Comparison of ENCODE assay signal across 12 mouse cellular contexts in the genomic region with DNA sequence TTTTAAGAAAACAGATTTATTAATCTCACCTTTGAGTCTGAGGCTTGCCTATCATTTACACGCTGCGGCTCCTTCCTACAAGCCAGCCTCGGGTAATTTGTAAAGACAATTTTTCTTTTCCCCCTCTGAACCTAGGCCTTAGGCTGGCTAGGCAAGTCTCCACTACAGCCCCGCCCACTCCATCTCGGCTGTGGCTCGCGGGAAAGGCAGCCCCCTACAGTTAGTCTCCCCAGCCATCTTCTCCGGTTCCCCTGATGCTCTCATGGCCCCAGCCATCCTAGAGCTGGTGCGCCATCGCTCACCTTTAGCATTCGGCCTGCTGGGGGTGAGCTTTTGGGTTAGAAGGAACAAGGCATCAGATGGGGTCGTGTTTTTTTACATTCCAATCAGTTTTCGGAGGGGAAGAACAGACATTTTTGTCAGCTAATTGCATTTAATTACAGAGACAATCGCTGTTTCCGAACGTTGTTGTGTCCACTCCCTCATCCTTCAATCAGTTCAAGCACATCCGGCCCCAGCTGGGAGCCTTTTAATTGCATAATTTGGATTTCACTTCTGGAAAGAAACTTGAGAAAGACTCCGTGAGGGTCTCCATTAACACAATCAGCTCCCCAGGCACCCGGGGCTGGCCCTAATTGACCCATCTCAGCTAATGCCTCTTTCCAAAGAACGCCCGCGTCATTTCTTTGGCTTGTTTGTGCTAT. TPM values are rescaled to one million over a fixed set of nuclear protein-coding genes. Genes with fewer than 3 reads are reported as not detected.
A peak's percentile ranks its signal among the peaks of the same experiment; 100 is the strongest.
DNase-seq lines count a peak whose midpoint lies in the region; ATAC-seq and TF ChIP-seq lines count a peak whose summit lies in the region.
"Had no signal": no experiment of that assay in that cellular context is flagged by ENCODE, and none has a peak within 500 bp of the region (broad histone marks: within the 10 kb centered on the region; RNA-seq: fewer than 3 reads in every experiment).

No protein-coding gene starts in this region.

- H3K27me3 ChIP-seq in midbrain, embryonic 10.5 days (ENCODE audit: low read depth, poor library complexity, severe bottlenecking), result peaks cover 28% of the 10 kb centered on the region
- no peaks in the 10 kb centered on the region for H3K27me3 ChIP-seq in midbrain, postnatal 0 days (ENCODE audit: insufficient read depth, low read length)
- peaks cover 15% of the 10 kb centered on the region for H3K27me3 ChIP-seq in forebrain, embryonic 11.5 days (ENCODE audit: control insufficient read depth, insufficient read depth, low read length)
- H3K27me3 ChIP-seq in limb, embryonic 12.5 days, result peaks cover 33% of the 10 kb centered on the region

- no peaks in the 10 kb centered on the region for H3K9me3 ChIP-seq in midbrain, embryonic 10.5 days (replicated peaks)
- no peaks in the 10 kb centered on the region for H3K9me3 ChIP-seq in midbrain, postnatal 0 days (ENCODE audit: low read length)
- no peaks in the 10 kb centered on the region for H3K9me3 ChIP-seq in forebrain, embryonic 11.5 days (ENCODE audit: control insufficient read depth, low read length)
- no peaks in the 10 kb centered on the region for H3K9me3 ChIP-seq in limb, embryonic 12.5 days
- H3K9me3 ChIP-seq: liver, embryonic 13.5 days had no signal

- no peaks in the 10 kb centered on the region for H3K36me3 ChIP-seq in midbrain, embryonic 10.5 days
- no peaks in the 10 kb centered on the region for H3K36me3 ChIP-seq in midbrain, postnatal 0 days (ENCODE audit: insufficient read depth, low read length)
- H3K36me3 ChIP-seq in forebrain, embryonic 11.5 days (ENCODE audit: control insufficient read depth, insufficient read depth, low read length), result no peaks in the 10 kb centered on the region
- H3K36me3 ChIP-seq in limb, embryonic 12.5 days, result no peaks in the 10 kb centered on the region
- H3K36me3 ChIP-seq: liver, embryonic 13.5 days had no signal

- TF ChIP-seq CTCF in midbrain, postnatal 0 days (IDR thresholded peaks at IDR 0.05), result no peak

- DNase-seq in midbrain, embryonic 10.5 days (ENCODE audit: low spot score), result peak; percentile 23
- no peak for DNase-seq in midbrain, postnatal 0 days (ENCODE audit: low spot score)
- DNase-seq in forebrain, embryonic 11.5 days (ENCODE audit: low spot score), result peak; percentile 68
- DNase-seq in adipocyte (ENCODE audit: low spot score), result no peak
- DNase-seq in adrenal gland, postnatal 36 days, result no peak
- DNase-seq in layer of hippocampus, postnatal 36 days, result no peak
- DNase-seq in urinary bladder, postnatal 36 days (ENCODE audit: low spot score in 2 of 2), result no peak
- DNase-seq: kidney, postnatal 36 days; liver, embryonic 13.5 days; thymus, adult 2 months had no signal

- peak overlapping the region; percentile 28; the same call in 1 of the 2 replicates for H3K4me3 ChIP-seq in midbrain, embryonic 10.5 days
- H3K4me3 ChIP-seq in midbrain, postnatal 0 days (ENCODE audit: low read depth, low read length), result no peak overlapping the region
- no peak overlapping the region for H3K4me3 ChIP-seq in forebrain, embryonic 11.5 days (ENCODE audit: low read depth, low read length)
- peak overlapping the region; percentile 16; the same call in 1 of the 2 replicates for H3K4me3 ChIP-seq in limb, embryonic 12.5 days (replicated peaks)
- H3K4me3 ChIP-seq: liver, embryonic 13.5 days had no signal

- no peak overlapping the region for H3K9ac ChIP-seq in midbrain, postnatal 0 days (replicated peaks; ENCODE audit: low read length, poor library complexity, severe bottlenecking)
- no peak overlapping the region for H3K9ac ChIP-seq in forebrain, embryonic 11.5 days (ENCODE audit: low read length)
- H3K9ac ChIP-seq in limb, embryonic 12.5 days (replicated peaks), result no peak overlapping the region
- H3K9ac ChIP-seq: liver, embryonic 13.5 days had no signal

- H3K4me1 ChIP-seq in midbrain, embryonic 10.5 days, result peaks cover 26% of the 10 kb centered on the region
- H3K4me1 ChIP-seq in midbrain, postnatal 0 days (ENCODE audit: insufficient read depth, low read length), result no peaks in the 10 kb centered on the region
- peaks cover 6% of the 10 kb centered on the region; the same call in 1 of the 2 replicates for H3K4me1 ChIP-seq in forebrain, embryonic 11.5 days (replicated peaks; ENCODE audit: control insufficient read depth, insufficient read depth, low read length)
- peaks cover 23% of the 10 kb centered on the region for H3K4me1 ChIP-seq in limb, embryonic 12.5 days (replicated peaks)
- H3K4me1 ChIP-seq: liver, embryonic 13.5 days had no signal

- H3K4me2 ChIP-seq in midbrain, postnatal 0 days (ENCODE audit: low read depth, low read length, poor library complexity, severe bottlenecking), result no peak overlapping the region
- H3K4me2 ChIP-seq in forebrain, embryonic 11.5 days (ENCODE audit: low read depth, low read length, severe bottlenecking), result peak overlapping the region; percentile 26; the same call in 1 of the 2 replicates
- H3K4me2 ChIP-seq in limb, embryonic 12.5 days, result peak overlapping the region; percentile 45
- H3K4me2 ChIP-seq: liver, embryonic 13.5 days had no signal

- H3K27ac ChIP-seq in midbrain, embryonic 10.5 days (replicated peaks), result no peak overlapping the region
- H3K27ac ChIP-seq in midbrain, postnatal 0 days (ENCODE audit: low read depth, low read length), result no peak overlapping the region
- no peak overlapping the region for H3K27ac ChIP-seq in forebrain, embryonic 11.5 days (ENCODE audit: low read depth, low read length)
- H3K27ac ChIP-seq in limb, embryonic 12.5 days, result no peak overlapping the region
- H3K27ac ChIP-seq: liver, embryonic 13.5 days had no signal

- WGBS in midbrain, embryonic 10.5 days, result 13% methylated on average over 22 of the region's 22 CpGs
- WGBS in midbrain, postnatal 0 days, result 17% methylated on average over 22 of the region's 22 CpGs
- 5% methylated on average over 22 of the region's 22 CpGs for WGBS in forebrain, embryonic 11.5 days
- 8% methylated on average over 22 of the region's 22 CpGs for WGBS in limb, embryonic 12.5 days

- no peak for ATAC-seq in midbrain, postnatal 0 days (ENCODE audit: low FRiP score)
- ATAC-seq in forebrain, embryonic 11.5 days (replicated peaks; ENCODE audit: low FRiP score), result no peak
- no peak for ATAC-seq in limb, embryonic 12.5 days (ENCODE audit: insufficient number of reproducible peaks, insufficient read depth, low FRiP score, low TSS enrichment, low read depth)

RNA-seq across cellular contexts. Expression of a gene that starts 8.6 kb away (rescaled TPM):
- not detected in 2 replicates for polyA plus RNA-seq in midbrain, embryonic 10.5 days (2016; fragmentation: Nextera tagmentation; extraction: Ambion mirVana)
- total RNA-seq in midbrain, postnatal 0 days (2014; rRNA removed), result 1.8 TPM in 1 of 2 replicates, not detected in the other
- 0.67 and 0.68 TPM in 2 replicates for polyA plus RNA-seq in midbrain, postnatal 0 days (2015; fragmentation: Nextera tagmentation; extraction: Ambion mirVana)
- polyA plus RNA-seq in forebrain, embryonic 11.5 days (2014; fragmentation: Nextera tagmentation; extraction: Ambion mirVana), result not detected in 2 replicates
- polyA plus RNA-seq in limb, embryonic 12.5 days (2016; fragmentation: Nextera tagmentation; extraction: Ambion mirVana), result not detected in 2 replicates
- not detected for total RNA-seq in adrenal gland, postnatal 36 days (2021)
- not detected for total RNA-seq in layer of hippocampus, postnatal 36 days (2021)
- total RNA-seq: granulocyte monocyte progenitor cell, adult 5-6 weeks had no signal
- polyA plus RNA-seq: liver, embryonic 13.5 days; thymus, adult 2 months had no signal

RNA-seq across cellular contexts. Expression of a gene that starts 57.7 kb away (rescaled TPM):
- 17.4 and 18.4 TPM in 2 replicates for polyA plus RNA-seq in midbrain, embryonic 10.5 days (2016; fragmentation: Nextera tagmentation; extraction: Ambion mirVana)
- 36.4 and 38.6 TPM in 2 replicates for total RNA-seq in midbrain, postnatal 0 days (2014; rRNA removed)
- 25.5 and 25.8 TPM in 2 replicates for polyA plus RNA-seq in midbrain, postnatal 0 days (2015; fragmentation: Nextera tagmentation; extraction: Ambion mirVana)
- polyA plus RNA-seq in forebrain, embryonic 11.5 days (2014; fragmentation: Nextera tagmentation; extraction: Ambion mirVana), result 18.3 and 18.8 TPM in 2 replicates
- 17.2 and 19.1 TPM in 2 replicates for polyA plus RNA-seq in limb, embryonic 12.5 days (2016; fragmentation: Nextera tagmentation; extraction: Ambion mirVana)
- total RNA-seq in adrenal gland, postnatal 36 days (2021), result 1 to 10 TPM; 7.0 to 7.1 TPM
- total RNA-seq in layer of hippocampus, postnatal 36 days (2021), result 10 to 100 TPM; 79.9 to 84.8 TPM
- total RNA-seq: granulocyte monocyte progenitor cell, adult 5-6 weeks had no signal

Comparison
In these comparisons a context has a peak if more than half of its experiments do, and no peak if none do; other contexts are left out.
1. DNase-seq: peak in midbrain, embryonic 10.5 days (single experiment) and forebrain, embryonic 11.5 days (single experiment); none in midbrain, postnatal 0 days (single experiment), adipocyte (single experiment), adrenal gland, postnatal 36 days (0 of 2), layer of hippocampus, postnatal 36 days (0 of 2) and urinary bladder, postnatal 36 days (0 of 2).
2. H3K4me3 ChIP-seq: peak in midbrain, embryonic 10.5 days (single experiment) and limb, embryonic 12.5 days (single experiment); none in midbrain, postnatal 0 days (single experiment) and forebrain, embryonic 11.5 days (single experiment).